Mouse (Mus musculus) cortical plate, adult 2 months (tissue): ENCODE results near the gene Batf. TPM values are rescaled to one million over a fixed set of nuclear protein-coding genes. Genes with fewer than 3 reads are reported as not detected.

ENCODE experiments used
- H3K27ac ChIP-seq: fragments of 200-500 bp; 2 replicates; pipeline ENCODE4 v1.5.1; 2012; ENCODE audit warnings: low read length, control low read depth, inconsistent platforms; ENCODE audit not compliant: insufficient read depth
- H3K4me1 ChIP-seq: fragments of 200-500 bp; 2 replicates; pipeline ENCODE4 v1.6.1; 2011; ENCODE audit warnings: low read length; ENCODE audit not compliant: control insufficient read depth, insufficient read depth
- H3K4me3 ChIP-seq: fragments of 200-500 bp; 2 replicates; pipeline ENCODE4 v1.5.1; 2011; ENCODE audit warnings: mild to moderate bottlenecking, low read length, control low read depth; ENCODE audit not compliant: insufficient read depth
- CTCF ChIP-seq: fragments of 200-500 bp; IDR thresholded peaks from 2 replicates; pipeline ENCODE4 v1.5.1; 2011; ENCODE audit warnings: mild to moderate bottlenecking, control low read depth, low read length; ENCODE audit not compliant: insufficient read depth; ENCODE audit errors: extremely low read depth
- POLR2A ChIP-seq: fragments of 200-500 bp; IDR thresholded peaks from 2 replicates; pipeline ENCODE4 v1.6.1; 2011; ENCODE audit warnings: mild to moderate bottlenecking, low read length, control low read depth; ENCODE audit not compliant: insufficient read depth; ENCODE audit errors: extremely low read depth
- polyA plus RNA-seq: library from polyadenylated mRNA; depleted of rRNA; stranded (reverse); fragments of >200 nt; gene quantifications from 2 replicates; pipeline ENCODE4 v1.2.3, GENCODE M21; 2012

The Batf gene
- polyA plus RNA-seq, 1 experiment, result 0.94 TPM

GRCm38 (mm10) chr12:85702166-85703055, 15.9 kb downstream of the Batf start:
- no peak overlapping the region for H3K4me3 ChIP-seq
- no peak overlapping the region for H3K27ac ChIP-seq
- TF ChIP-seq POLR2A (no peak), CTCF (no peak)
- H3K4me1 ChIP-seq, result no peaks in the 10 kb centered on the region

- no peak overlapping the region for H3K4me3 ChIP-seq
- TF ChIP-seq CTCF (no peak), POLR2A (no peak)
- no peak overlapping the region for H3K27ac ChIP-seq
- no peaks in the 10 kb centered on the region for H3K4me1 ChIP-seq
These were observed 17.0 kb downstream of the Batf start for GRCm38 (mm10) chr12:85703507-85703906.

- no peak for TF ChIP-seq POLR2A
- no peak for TF ChIP-seq CTCF
- H3K4me1 ChIP-seq, result no peaks in the 10 kb centered on the region
- H3K27ac ChIP-seq, result no peak overlapping the region
- no peak overlapping the region for H3K4me3 ChIP-seq
These were observed 18.1 kb downstream of the Batf start for GRCm38 (mm10) chr12:85704566-85704965.

GRCm38 (mm10) chr12:85705002-85705830, 18.7 kb downstream of the Batf start:
- H3K4me1 ChIP-seq, result no peaks in the 10 kb centered on the region
- peak overlapping the region; percentile 18 for H3K4me3 ChIP-seq
- H3K27ac ChIP-seq, result no peak overlapping the region
- no peak for TF ChIP-seq CTCF
- peak; percentile 22; the same call in 1 of the 2 replicates for TF ChIP-seq POLR2A

GRCm38 (mm10) chr12:85705831-85706530, 19.5 kb downstream of the Batf start:
- Histone ChIP-seq H3K4me3 (peak overlapping the region; percentile 18), H3K27ac (no peak overlapping the region), H3K4me1 (no peaks in the 10 kb centered on the region)
- TF ChIP-seq CTCF (no peak), POLR2A (no peak)

GRCm38 (mm10) chr12:85706906-85707305, 20.4 kb downstream of the Batf start:
- H3K4me1 ChIP-seq, result no peaks in the 10 kb centered on the region
- TF ChIP-seq POLR2A, result no peak
- TF ChIP-seq CTCF, result no peak
- no peak overlapping the region for H3K27ac ChIP-seq
- H3K4me3 ChIP-seq, result no peak overlapping the region

- TF ChIP-seq CTCF, result no peak
- no peak for TF ChIP-seq POLR2A
These were observed 20.9 kb downstream of the Batf start for GRCm38 (mm10) chr12:85707391-85707790.

GRCm38 (mm10) chr12:85708556-85708955, 22.1 kb downstream of the Batf start:
- TF ChIP-seq CTCF (no peak), POLR2A (no peak)
- no peak overlapping the region for H3K4me3 ChIP-seq
- no peaks in the 10 kb centered on the region for H3K4me1 ChIP-seq

More at GRCm38 (mm10) chr12:85707391-85707790, 20.9 kb downstream of the Batf start:
- Histone ChIP-seq H3K4me1 (no peaks in the 10 kb centered on the region), H3K4me3 (no peak overlapping the region), H3K27ac (no peak overlapping the region)

GRCm38 (mm10) chr12:85710695-85711094, 24.2 kb downstream of the Batf start:
- TF ChIP-seq POLR2A, result no peak
- no peak for TF ChIP-seq CTCF
- Histone ChIP-seq H3K4me3 (no peak overlapping the region), H3K27ac (no peak overlapping the region), H3K4me1 (no peaks in the 10 kb centered on the region)

More at GRCm38 (mm10) chr12:85708556-85708955, 22.1 kb downstream of the Batf start:
- H3K27ac ChIP-seq, result no peak overlapping the region
